Mouse (Mus musculus) olfactory bulb, adult 2 months (tissue): ENCODE results near the gene Fam172a.

Source experiments
- CTCF ChIP-seq: fragments of 200-500 bp; IDR thresholded peaks from 2 replicates; pipeline ENCODE4 v1.5.1; 2012; ENCODE audit warnings: low read depth, mild to moderate bottlenecking, low read length, moderate library complexity; ENCODE audit not compliant: insufficient read depth
- POLR2A ChIP-seq: fragments of 200-500 bp; IDR thresholded peaks from 2 replicates; pipeline ENCODE4 v1.6.1; 2012; ENCODE audit warnings: mild to moderate bottlenecking, low read depth, low read length, moderate library complexity; ENCODE audit not compliant: insufficient read depth

DNA sequence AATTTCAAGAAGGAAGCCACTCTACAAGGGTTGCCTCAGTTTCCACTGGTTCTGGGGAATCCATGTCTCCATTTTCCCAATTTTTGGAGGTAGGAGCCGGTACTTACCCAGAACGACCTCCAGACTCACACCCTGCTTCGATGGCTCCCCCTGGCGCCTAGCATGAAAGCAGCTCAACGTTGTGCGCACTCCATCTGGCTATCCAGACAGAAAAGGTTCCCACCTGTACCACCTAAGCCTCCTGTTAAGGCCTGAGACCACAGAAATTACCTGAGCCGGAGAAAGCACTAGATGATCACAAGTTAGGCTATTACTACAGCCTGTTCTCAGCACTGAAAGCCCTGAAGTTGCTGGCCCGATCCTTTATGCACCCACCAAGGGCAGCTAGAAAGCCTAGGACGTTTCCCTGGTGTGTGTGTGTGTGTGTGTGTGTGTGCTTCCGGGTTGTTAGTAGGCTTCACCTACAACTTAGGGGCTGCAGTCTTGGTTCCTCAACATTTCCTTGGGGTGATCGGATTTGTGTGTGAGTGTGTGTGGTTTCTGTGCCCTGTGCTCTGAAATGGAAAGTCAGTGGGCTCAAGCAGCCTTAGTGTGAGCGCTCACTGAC is 484.6 kb downstream of the Fam172a start:
- TF ChIP-seq CTCF (peak; percentile 20; the same call in 1 of the 2 replicates), POLR2A (no peak)
